Mouse (Mus musculus): Measurements from ENCODE around the gene Plcl2. TPM values are rescaled to one million over a fixed set of nuclear protein-coding genes. Genes with fewer than 3 reads are reported as not detected.

Plcl2 gene
- polyA plus RNA-seq, 1 experiment: not detected

DNA sequence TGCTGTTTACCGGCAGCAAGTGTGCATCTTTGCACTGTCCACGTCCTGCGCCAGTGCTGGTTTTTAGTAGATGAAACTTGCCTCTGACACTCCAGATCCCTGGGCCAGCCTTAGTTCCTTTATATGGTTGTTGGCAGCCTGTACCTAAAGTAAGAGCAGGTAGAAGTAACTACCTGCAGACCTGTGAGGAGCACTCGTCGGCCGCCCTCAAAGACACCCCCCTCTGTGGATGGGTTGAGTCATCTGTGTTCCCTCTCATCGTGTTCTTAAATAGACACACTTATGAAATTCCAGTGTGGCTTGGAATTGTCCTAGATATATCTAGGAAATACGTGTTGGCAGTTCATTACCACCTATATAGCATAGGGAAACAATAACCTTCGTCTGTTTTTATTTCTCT lies 158.4 kb downstream of the Plcl2 start:
- TF ChIP-seq GATA1 (IDR thresholded peaks at IDR 0.05; ENCODE audit: low read length): no peak

DNA sequence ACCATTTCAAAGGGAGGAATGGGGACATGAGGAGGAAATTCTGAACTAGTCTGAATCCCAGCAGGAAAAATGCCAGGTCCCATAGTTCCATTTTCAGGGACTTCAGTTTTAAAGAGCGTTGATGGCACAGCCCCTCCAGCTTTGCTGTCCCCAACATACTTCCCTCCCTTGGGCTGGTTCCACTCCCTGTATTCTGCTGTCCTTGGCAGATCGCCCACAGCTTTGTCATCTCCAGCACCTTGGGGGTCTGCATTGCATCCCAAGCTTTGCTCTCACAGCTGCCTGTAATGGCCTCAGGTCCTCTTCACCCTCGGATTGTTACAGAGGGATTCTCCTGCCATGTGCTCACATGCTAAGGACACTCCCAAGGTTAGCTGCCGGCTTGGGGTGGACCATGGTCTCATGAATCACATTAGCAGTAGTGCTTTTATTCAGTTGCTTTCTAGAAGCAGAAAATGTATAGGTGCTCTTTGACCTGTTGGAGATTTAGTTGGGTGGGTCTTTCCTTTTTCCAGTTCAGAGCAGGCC lies 159.5 kb downstream of the Plcl2 start:
- TF ChIP-seq GATA1 (IDR thresholded peaks at IDR 0.05; ENCODE audit: low read length): no peak

DNA sequence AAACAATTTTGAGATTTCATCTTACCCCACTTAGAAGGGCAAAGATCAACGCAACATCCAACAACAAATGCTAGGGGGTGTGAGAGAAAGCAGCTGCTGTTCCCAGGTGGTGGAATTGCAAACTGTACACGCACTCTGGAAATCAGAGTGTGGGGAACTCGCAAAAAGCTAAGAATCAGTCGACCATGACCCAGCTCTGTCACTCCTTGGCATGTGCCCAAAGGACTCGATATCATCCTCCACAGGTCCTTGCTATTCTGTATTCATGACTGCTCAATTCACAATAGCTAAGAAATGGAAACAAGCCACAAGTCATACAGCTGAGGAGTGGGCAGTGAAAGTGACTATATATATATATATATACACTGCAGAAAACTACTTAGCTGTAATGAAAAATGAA lies 162.2 kb downstream of the Plcl2 start:
- TF ChIP-seq GATA1 (IDR thresholded peaks at IDR 0.05; ENCODE audit: low read length): no peak

DNA sequence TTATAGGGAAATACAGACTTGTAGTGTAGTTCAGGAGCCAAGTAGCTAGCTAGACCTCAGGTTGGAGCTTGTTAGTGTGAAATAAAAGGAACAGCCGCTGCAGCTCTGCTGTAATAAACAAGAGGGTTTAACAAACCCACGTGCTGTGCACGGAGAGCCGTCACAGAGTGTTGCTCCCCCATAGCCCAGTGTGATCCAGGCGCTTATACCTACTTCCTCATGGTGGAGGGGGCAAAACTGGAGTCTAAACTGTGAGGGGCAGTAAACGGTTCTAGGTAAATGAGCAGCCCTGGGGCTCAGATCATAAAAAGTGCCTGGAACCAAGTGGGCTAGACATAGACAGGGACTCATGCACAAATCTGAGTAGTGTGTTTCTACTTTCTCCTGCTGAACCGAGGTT lies 165.4 kb downstream of the Plcl2 start:
- TF ChIP-seq GATA1 (IDR thresholded peaks at IDR 0.05; ENCODE audit: low read length): no peak

DNA sequence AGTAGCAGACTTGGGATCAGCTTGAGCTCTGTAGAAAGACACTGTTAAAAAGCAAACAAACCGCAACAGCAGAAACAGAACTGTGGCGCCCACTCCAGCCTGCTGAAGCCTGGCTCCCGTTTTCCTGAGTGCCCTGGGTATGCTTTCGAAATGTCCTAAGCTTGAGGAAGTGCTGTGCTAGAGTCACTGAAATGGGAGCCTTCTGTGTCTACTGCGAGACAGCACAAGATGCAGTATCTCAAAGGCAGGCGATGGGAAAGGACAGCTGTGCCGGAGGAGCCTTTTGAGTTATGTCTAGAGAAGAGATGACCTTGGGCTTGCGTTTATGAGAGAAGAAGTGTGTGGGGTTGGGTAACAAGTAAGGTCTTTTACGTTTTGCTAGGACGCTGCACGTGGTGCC lies 166.0 kb downstream of the Plcl2 start:
- no peak for TF ChIP-seq GATA1 (IDR thresholded peaks at IDR 0.05; ENCODE audit: low read length)

DNA sequence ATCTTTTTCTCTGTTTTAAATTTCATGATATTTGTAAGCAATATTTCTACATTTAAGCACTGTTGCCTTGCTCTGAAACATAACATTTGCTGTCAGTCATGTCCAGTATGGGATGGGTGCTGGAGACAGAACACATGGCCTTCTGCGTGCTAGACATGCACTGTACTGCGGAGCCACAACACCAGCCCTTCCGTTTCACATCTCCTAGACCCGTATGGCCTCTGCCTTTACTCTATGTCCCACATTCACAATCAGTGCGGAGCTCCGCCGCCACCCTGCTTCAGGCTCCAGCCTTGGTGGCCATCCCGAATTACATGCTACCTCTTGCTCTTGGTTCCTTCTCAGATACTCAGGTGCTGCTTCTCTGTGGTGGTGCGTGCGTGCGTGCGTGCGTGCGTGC lies 168.1 kb downstream of the Plcl2 start:
- no peak for TF ChIP-seq GATA1 (IDR thresholded peaks at IDR 0.05; ENCODE audit: low read length)

DNA sequence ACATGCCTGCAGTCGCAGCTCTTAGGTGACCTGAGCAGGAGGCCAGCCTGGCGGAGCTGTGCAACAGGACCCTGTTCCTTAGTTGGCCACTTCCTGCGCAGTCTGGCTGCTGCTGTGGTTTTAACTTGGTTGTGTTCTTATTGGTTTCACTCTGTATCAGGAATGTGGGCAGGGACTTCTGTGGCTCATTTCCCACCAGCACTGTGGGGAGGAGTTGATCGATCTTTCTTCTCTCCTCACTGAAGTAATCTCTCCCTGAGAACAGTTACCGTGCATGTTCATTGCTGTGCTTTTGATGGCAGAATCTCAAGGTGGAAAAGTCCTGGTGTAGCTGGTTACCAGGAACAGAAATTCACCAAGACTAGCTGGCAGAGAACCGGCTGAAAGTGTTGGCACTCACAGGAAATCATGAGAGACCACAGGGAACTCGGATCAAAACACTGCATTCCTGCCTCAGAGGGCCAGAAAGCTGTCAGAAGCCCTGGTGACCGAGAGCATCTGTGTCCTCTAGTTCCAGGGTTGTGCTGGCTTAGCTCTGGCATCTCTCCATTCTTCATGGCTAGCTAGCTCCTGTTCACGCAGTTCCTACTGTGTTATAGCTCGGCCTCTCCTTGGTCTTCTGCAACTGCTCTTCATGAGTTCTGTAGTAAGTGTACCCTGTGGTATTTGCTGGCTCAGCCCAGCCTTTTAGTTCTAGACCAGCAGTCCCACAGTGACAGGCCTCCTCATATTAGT lies 168.9 kb downstream of the Plcl2 start:
- TF ChIP-seq GATA1 (IDR thresholded peaks at IDR 0.05; ENCODE audit: low read length): no peak

DNA sequence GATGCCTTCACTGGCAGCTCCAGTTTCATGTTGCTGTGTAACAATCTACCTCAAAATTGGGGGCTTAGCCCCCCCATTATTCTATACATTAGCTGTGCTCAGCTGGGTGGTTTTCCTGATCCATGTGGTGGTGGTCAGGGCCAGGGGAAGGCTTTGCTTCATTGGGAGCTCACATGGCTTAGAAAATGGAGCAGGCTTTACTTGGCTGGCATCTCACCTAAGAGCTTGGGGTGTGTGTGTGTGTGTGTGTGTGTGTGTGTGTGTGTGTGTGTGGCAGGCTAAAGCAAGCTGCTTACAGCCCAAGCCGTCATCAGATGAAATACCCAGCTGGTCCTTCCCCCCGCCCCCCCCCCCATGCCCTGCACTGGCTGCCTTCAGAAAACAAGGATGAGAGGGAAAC lies 169.5 kb downstream of the Plcl2 start:
- no peak for TF ChIP-seq GATA1 (IDR thresholded peaks at IDR 0.05; ENCODE audit: low read length)

DNA sequence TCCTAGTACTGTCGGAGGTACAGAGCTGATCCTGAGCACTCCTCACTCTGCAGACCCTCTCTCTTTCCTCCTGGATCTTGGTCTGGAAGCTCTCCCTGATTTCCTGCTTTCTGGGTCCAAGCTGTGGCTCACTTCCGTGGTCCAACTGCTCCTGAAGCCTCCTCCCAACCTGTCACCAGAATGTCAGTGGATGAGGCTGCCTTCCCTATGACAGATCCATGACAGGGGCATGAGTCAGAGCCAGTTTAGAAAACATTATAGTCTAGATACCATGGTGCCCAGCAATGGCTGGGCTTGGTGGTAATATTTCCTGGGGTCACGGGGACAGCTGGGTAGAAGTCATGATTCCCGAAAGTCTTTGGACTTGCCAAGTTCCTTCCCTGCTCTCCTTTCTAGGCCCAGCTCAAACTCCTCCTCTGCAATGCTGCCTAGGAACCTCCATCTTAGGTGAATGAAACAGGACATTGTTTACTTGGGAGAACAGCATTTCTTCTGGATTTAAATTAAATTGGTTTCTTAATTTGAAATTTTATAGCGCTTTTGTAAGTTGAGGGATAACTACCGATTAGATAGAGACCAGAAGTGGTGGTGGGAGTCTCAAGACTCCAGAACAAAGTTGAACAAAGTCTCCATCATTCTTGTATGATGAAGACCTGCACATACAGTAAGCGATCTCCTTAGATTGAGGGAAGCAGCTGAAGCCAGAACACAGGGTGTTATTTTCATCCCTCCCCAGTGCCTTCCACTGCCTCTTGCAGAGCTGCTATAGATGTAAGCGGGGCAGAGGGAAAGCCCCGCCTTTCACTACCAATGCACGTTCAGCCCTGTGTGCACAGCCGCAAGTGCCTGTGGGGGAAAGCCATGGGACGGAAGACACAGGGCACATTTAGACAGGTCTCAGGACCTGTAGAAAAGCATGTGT lies 170.7 kb downstream of the Plcl2 start:
- TF ChIP-seq GATA1 (IDR thresholded peaks at IDR 0.05; ENCODE audit: low read length): no peak

DNA sequence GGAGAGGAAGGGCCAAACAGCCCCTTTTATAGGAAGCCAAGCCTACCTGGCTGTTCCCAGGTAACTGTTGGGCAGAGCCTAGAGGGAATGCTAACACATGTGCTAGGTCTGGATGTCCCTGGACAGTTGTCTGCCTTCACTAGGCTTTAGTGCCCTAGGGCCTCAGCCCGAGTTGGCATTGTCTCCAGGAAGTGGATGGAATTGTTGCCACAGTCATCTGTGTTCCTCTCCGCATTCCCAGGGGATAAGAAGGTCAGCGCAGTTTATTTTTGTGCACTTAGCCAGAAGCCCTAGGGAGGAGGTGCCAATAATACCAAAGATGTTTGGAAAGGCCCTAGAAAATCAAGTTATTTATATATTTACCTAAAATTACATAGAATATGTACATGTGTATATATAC lies 173.5 kb downstream of the Plcl2 start:
- no peak for TF ChIP-seq GATA1 (IDR thresholded peaks at IDR 0.05; ENCODE audit: low read length)

DNA sequence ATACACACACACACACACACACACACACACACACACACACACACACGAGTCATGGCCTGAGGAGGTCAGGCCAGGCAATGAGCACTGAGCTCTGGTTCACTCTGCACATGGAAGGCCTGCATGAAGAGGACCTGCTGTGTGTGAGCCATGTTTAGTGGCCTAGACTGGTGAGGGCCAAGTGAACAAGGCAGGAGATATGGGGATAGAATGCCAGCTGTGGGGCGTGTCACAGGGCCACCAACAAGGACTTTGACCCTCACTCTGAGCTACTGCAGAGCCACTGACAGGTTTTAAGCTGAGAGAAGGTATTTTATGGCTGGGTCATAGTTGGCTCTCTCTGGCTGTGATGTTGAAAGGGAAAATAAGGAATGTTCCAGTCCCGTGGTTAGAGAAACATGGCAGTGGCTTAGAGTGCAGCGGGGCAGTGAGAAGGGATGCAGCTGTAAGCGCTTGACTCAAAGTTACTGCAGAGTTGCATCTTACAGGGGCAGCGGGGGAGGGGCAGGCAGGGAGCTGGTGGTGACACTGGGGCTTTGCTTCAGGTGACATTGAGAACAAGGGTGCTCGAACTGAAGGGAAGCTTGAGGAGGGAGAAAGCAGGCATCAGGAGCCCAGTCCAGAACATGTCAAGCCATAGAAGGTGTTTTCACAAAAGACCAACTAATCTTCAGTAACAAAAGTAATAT lies 175.9 kb downstream of the Plcl2 start:
- no peak for TF ChIP-seq GATA1 (IDR thresholded peaks at IDR 0.05; ENCODE audit: low read length)

DNA sequence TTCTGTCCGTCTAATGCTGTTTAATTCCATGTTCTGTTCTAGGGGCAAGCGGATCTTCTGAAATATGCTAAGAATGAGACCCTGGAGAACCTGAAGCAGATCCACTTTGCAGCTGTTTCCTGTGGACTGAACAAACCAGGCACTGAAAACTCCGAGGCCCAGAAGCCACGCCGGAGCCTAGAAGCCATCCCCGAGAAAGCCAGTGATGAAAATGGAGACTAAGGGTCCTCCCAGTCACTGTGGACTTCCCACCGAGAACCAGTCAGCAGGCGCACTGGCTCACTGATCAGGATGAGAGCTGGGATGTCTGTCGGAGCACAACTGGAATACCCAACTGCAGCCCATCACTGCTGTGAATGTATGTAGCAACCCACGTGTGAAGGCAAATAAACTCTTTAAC lies 178.5 kb downstream of the Plcl2 start:
- no peak for TF ChIP-seq GATA1 (IDR thresholded peaks at IDR 0.05; ENCODE audit: low read length)

DNA sequence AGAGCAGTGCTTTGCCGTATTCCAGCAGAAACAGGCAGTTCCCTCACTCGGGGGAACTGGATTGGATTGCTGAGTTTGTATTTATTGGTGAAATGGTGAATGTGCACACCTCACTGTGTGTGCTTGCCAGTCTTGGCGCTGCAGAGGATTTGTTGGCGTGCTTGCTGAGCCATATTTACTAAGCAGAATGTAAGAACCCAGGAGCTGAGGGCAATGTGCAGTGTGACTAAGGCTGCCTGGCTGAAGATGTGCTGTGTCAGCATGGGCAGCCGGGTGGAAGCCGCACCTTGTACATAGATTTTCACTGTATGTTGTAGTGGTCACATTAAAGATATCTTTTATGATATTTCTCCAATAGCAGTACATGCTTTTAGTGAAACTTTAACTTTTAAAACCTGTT lies 178.9 kb downstream of the Plcl2 start:
- TF ChIP-seq GATA1 (IDR thresholded peaks at IDR 0.05; ENCODE audit: low read length): no peak

DNA sequence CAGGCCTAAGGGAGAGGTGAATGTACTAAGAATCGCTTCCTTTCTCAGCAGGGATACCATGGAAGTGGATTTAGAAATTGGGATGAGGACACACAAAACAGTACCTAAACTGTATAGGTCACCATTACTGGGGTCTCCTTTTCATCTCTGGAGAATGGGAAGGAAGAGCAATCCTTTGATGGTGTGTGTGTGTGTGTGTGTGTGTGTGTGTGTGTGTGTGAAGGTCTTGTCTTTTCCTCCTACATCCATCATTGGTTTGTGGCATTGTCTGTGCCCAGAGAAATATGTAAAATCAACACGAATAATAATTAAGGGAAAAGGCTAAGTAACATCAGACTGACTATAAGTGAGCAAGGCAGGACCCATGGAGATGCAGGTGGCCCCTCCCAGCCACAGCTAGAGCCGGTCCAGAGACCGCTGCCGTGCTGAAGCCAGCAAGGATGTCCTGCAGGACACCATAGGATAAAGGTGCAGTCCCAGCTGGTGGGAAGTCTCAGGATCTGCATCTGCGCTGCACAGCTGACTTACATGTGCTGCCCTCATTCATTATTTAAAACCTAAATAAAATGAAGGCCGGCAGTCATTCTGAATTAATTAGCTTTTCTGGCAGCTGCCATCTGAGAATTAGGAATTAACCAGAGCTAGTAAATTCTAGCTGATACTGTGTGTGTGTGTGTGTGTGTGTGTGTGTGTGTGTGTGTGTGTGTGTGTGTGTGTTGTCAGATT lies 201.5 kb downstream of the Plcl2 start:
- no peak for TF ChIP-seq GATA1 (IDR thresholded peaks at IDR 0.05; ENCODE audit: low read length)

DNA sequence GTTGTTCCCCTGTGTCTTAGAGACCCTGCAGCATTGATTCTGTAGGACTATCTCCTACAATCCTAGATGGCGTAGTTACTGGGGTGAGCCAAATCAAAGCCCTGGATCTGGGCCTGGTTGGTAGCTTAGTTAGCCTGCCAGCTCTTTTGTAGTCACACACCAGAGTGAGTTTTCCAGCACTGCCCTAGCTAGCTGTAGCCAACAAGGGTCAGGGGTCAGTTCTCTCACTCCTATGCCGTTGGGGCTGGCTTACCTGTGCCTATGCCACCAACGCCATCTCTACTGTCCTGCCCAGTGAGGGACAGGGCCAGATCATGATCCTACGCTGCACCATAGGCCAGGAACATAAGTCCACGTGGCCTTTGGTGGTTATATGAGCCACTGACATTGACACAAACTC lies 208.4 kb downstream of the Plcl2 start:
- TF ChIP-seq GATA1 (IDR thresholded peaks at IDR 0.05; ENCODE audit: low read length): no peak
